Mouse (Mus musculus): ENCODE measurements around the gene Shb.

Gene Shb

DNA sequence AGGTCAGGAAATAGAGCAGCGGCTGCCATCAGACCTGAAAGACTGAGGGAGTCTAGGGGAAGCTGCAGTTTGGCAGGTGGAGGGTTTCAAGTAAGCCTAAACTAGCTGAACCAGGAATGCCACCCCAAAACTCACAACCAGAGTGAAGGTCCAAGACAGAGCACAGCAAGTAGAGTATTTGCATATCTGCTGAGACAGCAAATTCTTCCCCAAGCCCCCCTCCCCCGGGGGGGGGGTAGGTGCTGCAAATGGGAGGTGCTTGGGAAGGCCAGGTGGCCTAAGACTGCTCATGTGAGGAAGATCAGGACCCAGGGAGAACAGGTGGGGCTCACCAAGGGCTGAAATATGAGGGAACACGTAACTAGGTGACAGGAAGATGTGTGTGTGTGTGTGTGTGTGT lies 51.7 kb downstream of the Shb start:
- no peak for DNase-seq

DNA sequence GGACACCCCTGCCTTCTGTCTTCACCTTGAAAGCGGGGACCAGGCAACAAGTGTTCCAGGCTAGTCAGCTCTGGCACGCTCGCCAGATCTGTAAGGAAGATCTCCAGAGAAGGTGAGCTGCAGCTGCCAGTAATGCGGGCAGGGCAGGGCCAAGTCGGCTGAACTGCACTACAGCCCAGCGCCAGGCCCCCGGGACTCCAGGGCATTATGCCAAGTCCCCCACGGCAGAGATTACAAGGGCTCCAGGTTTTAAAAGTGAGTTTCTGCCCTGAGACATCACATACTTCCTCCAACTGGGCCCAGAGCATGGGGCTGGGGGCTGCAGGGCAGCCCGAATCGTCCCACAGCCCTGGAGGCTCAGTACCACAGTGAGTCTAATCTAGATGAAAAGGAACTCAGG lies 52.8 kb downstream of the Shb start:
- no peak for DNase-seq

DNA sequence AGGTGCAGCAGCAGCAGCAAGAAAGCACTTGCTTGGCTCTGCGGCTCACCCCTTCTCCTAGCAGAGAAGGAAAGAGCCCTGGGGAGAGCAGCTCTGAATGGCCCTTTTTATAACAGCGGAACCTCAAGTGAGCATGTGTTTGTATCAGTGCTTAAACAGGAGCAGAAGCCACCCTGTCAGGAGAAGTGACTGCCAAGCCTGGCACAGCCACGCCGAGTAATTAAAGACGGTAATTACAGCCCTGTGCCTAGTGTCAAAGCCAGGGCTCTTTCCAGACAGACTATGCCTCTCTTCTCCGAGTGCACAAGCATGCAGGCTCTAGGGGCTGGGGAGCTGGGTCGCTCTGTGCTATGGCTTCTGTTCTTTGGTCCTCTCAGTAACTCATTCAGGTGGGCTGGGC lies 54.1 kb downstream of the Shb start:
- no peak for DNase-seq

DNA sequence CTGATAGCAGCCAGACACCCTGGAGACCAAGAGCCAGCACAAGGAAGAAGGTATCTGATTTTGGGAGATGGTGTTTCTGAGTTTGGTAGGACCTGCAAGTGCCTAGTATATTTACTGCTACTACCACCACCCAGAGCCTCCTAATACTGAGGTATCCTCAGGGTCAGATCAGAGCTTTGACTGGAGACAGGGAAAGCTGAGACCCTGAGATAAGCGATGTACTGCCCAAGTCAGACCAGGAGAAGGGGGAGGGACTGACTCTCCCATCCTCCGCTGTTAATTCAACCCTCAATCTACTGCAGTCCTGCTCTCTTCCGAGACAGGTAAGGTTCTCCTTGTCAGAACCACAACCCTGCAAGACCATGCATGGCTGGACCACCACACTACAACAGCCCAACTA lies 55.2 kb downstream of the Shb start:
- no peak for DNase-seq

DNA sequence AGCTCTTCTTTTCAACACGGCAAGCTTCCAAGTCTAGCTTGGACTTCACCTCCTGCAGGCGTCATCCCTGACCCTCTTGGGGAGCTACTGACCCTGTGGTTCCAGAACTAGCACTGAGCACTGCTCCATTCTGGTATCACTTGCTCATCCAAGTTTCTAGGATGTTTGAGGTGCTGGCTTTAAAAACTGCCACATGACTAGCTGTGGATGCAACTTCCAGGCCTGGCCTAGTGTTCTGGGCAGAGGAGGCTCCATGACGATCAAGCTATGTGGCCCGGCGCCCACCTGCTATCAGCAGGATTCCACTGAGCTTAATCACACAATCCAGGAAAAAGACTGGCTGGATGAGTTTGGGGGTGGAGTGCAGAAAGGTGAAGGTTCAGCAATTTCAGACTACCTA lies 57.4 kb downstream of the Shb start:
- peak; percentile 64 for DNase-seq

DNA sequence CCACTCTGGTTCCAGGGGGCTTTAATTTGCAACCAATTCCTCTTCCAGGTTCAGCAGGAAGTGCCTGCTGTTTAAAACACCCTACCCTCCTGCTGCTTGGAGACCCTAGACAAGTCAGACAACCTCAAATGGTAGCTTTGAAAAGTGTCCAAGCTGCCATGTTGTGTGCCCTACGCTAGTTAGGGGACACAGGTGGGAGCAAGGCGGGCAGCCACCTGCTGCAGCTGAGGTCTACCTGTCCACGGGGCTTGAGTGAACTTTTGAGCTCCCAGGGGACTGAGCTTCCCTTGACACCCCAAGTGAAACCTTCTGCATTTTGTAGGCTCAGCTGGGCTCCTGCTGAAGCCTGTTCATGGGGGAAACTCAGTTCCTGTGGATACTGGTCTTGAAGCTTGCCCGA lies 58.1 kb downstream of the Shb start:
- DNase-seq, result no peak

DNA sequence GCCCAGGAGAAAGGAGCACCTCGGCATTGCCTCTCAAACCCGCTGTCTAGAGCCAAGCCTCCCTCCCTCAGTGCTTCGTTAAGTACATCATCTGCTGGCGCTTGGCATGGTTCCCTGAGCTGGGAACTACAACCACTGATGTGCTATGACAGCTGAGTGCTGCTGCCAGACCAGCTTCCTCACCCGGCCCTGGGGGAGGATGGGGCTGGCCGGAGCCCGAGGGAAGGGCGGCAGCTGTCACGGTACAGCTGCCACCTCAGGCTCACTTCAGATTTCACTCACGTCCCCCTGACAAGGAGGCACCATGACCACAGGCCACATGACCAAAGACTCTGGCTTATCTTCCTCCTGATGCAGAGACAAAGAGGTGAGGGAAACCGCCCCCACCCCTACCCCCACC lies 59.1 kb downstream of the Shb start:
- peak; percentile 75 for DNase-seq

DNA sequence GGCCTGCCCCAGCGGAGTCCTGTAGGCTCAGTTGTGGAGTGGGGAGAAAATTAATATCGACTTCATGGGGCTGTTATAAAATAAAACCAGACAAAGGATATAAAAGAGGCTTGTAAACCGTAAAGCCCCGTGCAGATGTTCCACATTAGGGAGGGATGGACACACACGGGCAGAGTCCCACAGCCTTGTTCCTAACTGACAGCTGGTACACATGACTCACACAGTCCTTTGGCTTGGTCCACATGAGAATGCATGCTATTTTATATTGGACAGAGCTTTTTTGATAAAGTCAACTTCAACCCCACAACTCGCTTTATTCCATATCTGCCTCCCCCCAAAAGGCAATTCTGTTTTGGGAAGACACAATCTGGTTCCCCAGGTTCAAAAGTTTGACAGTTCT lies 59.6 kb downstream of the Shb start:
- no peak for DNase-seq

DNA sequence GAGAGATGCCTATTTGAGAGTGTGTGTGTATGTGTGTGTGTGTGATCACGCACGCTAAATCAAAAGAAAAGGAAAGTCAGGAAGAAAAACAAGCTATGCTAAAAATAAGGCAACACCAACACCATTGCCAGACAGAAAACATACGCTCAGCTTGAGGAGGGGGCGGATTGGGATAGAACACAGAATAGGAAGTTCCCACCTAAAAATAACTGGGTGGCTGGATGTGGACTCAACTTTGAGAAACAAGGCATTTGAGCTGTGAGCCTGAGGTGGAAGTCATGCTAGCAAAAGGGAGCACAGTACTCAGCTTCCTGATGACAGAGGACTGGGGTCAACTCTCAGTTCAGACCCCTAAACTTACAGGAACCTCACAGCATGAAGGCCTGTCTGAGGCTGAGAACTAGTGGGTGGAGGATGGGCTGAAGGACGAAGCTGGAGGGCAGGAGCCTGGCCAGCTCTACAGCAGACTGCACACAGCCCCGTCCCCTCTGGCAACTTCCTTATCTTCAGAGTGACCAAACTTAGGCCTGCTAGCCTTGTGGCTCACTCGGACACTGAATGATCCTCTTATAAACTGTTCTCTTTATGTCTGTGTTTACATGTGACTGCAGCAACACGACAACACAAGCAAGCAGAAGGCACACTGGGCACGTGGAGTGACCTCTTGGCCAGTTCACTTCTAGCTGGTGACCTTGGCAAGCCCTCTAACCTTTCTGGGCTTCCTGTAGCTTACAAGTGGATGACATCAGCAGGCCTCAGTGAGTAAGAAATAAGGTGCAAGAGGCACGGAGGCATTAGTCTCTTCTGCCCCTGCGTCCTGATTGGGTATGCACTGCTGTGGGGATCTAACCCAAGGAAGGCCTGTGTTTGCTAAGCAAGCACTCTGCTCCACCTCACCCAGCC lies 60.4 kb downstream of the Shb start:
- DNase-seq, result peak; percentile 65

DNA sequence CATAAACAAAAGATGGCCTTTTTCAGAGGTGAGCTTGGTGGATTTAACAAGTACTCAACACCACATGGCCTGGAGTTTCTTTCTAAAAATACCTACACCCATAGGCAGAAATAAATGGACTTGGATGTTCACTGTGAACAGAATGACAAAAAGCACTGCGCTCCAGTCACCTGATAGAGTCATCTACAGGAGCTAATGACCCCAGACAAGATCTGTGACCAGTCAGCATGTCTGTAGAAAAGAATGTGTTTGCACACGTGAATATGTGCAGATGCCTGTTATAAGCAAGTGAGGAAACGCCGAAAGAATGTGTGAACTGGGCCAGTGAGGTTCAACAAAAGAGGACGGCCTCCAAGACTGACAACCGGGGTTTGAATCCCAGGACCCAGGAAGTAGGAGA lies 63.2 kb downstream of the Shb start:
- DNase-seq, result no peak

DNA sequence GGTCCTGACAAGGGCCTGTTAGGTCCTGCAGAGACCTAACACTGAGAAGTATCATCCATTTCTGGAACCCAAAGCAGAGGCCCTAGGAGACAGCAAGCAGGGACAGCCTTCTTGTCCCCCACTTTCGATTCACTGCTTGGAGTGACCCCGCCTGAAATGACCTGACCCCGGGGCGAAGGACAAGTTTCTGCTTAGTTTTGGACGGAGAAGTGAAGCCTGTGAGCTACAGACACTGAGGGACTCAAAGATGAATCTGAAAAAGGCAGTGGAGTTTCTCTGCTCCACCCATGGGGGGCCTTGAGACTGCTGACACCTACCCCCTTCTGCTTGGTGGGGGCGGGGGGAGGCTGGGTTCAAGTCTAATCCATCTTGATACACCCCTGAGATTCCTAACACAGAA lies 63.8 kb downstream of the Shb start:
- peak; percentile 70 for DNase-seq

DNA sequence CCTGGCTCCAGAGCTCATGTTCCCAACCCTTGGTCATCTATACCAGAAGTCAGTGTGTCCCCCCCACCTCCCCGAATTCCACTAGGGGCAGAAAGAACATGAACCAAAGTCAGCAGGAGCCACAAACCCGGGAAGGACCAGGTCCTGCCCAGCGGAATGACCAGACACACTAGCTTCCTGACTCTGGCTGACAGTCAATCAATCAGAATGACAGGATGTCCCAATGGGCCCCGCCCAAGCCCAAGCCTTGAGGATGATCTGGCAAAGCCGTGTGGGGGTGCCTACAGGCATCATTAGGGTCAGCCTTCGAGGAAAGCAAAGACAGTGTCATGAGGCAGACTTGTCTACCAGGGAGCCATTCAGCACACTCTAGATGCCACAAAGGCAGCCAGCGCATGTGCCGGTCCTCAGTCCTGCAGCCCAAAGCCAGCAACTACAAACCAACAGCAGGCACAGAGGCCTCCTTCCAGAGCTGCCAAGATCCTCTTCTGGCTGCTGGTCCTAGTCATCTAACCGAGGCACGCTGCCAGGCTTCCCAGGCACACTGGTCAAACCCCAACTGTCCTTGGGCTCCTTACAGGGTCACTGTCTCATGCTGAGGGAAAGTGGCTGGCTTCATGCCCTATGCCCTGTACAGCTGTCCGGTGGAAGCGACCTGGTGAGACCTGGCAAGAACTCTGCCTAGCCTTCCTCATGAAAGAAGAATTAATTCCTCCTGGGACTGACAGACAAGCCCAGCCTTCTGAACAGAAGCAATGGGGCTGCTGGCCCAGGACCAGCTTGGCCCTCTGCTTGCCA lies 65.0 kb downstream of the Shb start:
- DNase-seq, result peak; percentile 96

DNA sequence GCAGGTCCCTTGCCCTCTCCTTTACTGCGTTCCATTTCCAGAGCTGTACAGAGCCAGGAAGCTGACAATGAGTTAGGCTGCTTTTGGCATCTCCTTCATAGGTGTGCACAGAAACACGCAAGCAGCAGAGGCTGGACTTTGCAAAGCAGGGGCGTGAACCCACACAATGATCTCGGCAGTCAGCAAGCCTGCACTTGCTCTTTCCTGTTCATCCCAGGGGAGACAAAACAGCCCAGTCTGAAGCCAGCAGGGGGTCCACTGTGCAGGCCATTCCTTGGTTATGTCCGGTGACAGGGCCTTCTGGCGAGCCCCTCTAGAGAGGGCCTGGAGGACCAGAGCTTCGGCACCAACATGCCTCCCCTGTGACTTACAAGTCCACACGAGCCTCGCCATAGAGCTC lies 67.3 kb downstream of the Shb start:
- DNase-seq, result no peak

DNA sequence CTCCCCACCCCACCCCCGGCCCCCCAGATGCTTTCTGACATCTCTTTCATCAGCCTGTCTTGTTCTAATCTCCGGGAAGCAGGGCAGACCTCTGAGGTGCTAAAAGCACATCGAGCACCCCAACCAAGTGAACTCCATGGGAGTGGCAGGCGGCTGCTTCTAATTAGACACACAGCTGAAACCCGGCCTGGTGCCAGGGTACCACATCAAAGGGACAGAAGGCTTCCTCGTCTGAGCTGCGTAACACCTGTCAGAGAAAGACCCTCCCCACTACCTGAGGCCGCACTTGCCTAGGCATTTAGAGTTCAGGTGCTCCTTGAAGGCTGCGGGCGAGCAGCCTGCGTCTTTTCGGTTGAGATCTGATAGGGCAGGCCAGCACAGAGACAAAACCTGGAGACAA lies 67.7 kb downstream of the Shb start:
- DNase-seq, result no peak

DNA sequence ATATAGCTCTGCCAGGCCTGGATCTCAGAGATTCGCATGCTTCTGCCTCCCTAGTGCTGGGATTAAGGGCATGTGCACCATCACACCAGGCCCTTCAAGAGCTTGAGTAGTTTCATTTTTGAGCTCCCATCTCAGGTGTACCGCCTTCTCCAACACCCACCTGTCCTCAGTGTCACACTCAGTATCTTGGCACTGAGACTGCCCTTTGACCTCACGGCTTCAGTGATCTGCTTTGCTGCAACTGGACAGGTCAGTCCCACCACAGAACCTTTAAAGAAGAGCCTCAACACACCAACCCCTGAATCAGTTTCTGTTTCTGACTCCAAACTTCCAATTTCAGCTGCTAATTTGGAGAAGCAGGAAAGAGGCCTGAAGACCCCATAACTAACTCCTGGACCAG lies 68.1 kb downstream of the Shb start:
- DNase-seq, result no peak

DNA sequence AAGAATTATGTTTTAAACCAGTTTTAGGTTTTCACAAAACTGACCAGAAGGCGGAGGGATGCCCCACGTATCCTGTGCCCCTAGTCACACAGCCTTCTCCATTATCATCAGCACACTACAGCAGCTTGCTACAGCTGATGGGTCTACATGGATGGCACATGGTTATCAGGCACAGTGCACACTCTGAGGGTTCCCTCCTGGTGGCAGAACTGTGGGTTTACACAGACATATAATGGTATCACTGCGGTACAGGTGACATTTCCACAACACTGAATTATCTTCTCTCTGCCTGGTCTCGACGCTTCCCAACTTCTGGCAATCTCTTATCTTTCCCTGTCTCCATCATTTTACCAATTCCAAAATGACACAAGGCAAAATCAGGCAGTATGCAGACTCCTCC lies 69.6 kb downstream of the Shb start:
- DNase-seq, result no peak

DNA sequence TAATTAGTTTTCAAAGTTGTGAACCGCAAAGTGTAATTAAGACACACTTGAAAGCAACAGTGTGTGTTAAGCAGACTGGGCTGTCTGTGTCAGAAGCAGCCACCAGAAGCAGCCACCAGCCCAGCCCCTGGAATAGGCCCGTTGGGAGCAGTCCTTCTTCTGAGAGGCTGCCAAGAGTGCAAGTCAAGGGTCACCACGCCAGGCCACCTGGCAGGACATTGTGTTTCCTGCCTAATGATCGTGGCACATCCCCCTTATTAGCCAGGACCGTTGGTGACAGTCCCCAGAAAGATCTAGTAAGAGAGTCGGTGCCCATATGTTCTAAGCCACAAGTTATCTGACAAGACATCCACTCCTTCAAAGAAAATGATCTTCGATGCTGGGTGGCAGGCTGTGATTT lies 70.6 kb downstream of the Shb start:
- DNase-seq, result peak; percentile 92

DNA sequence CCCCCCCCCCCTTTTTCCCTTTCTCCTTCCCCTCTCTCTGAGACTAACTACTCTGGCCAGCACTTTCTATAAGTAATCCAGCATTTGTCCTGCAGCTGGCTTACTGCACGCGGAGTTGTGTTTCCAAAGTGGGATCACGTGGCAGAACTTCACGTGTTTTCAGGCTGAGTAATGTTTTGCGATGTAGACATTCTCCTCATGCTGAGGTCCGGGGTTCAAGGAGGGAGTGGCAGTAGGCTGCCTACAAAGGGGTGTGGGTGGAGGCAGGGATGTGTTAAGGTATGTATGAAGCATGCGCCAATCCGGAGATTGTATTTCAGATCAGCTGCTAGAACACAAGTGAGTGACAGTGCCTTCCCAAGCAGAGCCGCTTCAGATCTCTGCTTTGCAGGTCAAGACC lies 72.9 kb downstream of the Shb start:
- DNase-seq, result no peak

DNA sequence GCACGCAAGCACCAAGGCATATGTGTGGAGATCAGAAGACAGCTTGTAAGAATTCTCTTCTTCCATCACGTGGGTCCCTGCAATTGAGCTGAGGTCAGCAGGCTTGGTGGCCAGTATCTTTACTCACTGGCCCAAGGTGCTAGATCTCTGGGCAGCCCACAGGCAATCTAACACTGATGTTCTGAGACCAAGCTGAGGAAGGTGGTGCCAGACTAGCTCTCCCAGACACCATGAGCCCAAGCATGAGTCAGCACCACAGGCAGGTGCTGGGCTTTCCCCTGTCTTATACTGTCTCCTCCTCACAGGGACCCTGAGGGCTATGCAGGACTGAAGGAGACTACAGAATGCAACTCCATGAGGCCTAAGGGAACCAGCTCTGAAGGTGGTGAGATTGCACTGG lies 74.7 kb downstream of the Shb start:
- no peak for DNase-seq

DNA sequence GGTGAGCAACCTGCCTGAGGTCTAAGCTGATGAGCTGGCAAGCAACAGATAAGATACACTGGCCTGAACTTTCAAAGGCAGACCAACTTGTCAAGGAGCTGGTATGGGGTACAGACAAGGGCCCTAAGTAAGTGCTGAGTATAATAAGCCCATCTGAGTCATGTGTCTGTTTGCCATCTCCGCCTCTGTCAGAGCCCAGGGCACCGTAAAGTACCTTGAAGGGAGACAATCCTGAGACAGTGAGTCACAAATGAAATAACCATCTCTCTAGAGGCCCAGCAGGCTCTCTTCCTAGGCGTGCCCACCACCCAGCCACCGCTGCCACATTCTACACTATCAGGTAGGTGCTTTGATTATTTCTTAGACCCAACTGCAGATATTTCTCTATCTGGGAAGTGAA lies 77.3 kb downstream of the Shb start:
- DNase-seq, result no peak

DNA sequence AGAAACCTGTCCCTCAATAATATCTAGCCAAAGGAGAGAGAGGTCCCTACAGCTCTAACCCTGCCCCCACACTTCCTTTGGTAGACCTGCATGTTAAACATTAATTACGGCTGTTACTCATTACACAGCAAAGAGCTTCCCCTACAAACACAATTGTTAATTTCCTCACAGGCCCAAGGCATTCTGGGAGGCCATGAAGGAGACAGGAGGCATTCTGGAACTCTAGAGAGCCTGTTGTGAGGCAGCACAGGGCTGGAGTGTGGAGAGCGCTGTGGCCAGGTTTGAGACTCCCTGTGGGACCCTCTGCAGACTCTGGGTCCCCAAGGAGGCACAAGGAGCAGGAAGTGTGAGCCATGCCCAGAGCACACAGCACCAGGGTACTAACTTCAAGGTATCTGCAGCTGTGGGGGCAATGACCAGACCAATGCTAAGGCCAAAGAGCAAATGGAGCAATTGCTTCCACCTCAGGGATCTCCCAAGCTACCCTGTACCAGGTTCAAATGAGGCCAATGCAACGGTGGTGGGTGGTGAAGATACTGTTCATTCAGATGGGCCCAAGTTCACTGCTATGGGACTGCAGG lies 78.9 kb downstream of the Shb start:
- DNase-seq, result peak; percentile 97

DNA sequence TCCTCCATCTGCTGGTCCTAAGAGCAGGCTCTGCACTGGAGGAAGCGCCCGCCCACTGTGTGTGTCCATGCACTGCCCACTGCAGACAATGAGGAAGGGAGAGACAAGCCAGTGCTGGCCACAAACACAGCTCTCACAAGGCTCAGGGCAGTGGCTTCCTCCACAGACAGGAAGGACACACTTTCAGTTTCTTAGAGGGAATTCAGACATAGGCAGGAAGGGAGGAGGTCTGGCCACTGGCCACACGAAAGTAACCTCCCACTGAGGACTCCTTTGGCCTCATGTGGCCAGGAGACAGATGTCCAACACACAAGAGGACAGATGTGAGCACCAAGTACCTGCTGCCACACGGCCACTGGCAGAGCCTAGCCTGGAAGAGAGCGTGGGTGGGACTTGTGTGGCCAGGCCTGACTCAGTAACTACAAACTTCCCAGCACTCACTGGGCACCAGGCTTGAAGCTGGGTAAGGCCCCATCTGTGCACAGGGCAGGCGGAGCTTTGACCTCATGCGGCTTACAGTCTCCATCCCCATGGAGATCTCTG lies 79.6 kb downstream of the Shb start:
- peak; percentile 90 for DNase-seq

DNA sequence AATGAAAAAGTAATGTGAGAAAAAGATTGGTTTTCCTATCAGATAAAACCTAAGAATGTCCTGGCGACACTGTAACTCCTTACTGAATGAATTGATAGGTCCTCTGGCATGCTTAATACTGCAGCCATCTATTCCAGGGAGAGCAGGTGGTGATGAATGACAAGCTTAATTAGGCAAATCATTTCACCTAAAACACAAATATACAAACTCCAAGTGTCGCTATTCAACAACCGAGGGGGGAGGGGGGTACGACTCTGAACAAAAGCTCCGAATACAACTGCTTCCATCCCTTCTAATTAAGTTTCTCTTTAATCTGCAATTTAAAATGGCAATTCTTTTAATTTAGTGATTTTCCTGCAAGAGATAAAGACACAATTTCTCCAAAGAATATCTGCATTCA lies 83.3 kb downstream of the Shb start:
- no peak for DNase-seq

DNA sequence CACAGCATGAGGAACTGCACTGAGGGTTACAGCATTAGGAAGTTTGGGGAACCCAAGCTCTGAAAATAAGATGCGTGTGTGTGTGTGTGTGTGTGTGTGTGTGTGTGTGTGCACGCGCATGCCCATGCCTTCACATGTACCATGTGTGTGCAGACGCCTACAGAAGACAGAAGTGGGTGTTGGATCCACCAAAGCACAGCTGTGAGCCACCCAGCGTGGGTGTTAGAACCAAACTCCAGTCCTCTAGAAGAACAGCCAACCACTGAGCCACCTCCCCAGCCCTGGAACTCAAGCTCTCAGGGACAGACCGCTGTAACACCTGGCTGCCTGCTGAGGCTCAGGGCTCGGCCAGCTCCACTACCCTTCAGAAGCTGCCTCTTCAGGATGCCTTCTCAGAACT lies 83.8 kb downstream of the Shb start:
- no peak for DNase-seq

Data from kidney, adult 9 months (tissue).